In the genomic region with DNA sequence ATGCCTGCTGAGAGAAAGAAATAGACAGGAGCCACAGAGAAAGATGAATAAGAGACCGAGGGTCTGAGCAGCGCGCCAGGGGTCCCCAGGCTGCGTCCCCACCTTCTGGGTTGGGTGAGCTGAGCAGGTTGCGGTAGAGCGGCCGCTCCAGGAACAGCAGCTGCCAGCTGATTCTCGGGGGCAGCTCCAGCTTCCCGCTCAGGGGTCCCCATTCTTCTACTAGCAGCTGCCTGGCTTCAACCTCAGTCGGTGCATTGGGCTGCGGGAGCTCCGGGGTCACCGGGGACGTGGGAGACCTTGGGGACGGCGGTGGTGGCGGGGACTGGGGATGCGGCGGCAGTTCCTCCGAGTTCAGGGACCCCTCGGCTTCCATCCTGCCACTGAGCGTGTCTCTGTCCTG, we compare ENCODE assay signal across 11 mouse cellular contexts. TPM values are rescaled to one million over a fixed set of nuclear protein-coding genes. Genes with fewer than 3 reads are reported as not detected.
DNase-seq lines count a peak whose midpoint lies in the region; ATAC-seq and TF ChIP-seq lines count a peak whose summit lies in the region.
"Had no signal": no experiment of that assay in that cellular context is flagged by ENCODE, and none has a peak within 500 bp of the region (broad histone marks: within the 10 kb centered on the region; RNA-seq: fewer than 3 reads in every experiment).

No protein-coding gene starts in this region.

- no peak for TF ChIP-seq CTCF in gastrocnemius, adult 2 months (IDR thresholded peaks at IDR 0.05)
- TF ChIP-seq CTCF in testis, adult 2 months (IDR thresholded peaks at IDR 0.05; ENCODE audit: control insufficient read depth, insufficient read depth, insufficient replicate concordance, low read depth, low read length), result no peak

- peak overlapping the region; percentile 35 for H3K4me3 ChIP-seq in gastrocnemius, adult 2 months
- peak overlapping the region; percentile 20 for H3K4me3 ChIP-seq in testis, adult 2 months (ENCODE audit: control insufficient read depth, low read depth, low read length)
- 0 out of 2 replicates have a peak overlapping the region, but pooled peaks have one; percentile 4 for H3K4me3 ChIP-seq in liver, embryonic 12.5 days
- peak overlapping the region; percentile 26 for H3K4me3 ChIP-seq in stomach, embryonic 16.5 days (replicated peaks; ENCODE audit: low read length)

- 1% methylated on average over 22 of the region's 22 CpGs for WGBS in liver, embryonic 12.5 days (ENCODE audit: insufficient replicate concordance)
- 2% methylated on average over 22 of the region's 22 CpGs for WGBS in stomach, embryonic 16.5 days

- H3K27me3 ChIP-seq in testis, adult 2 months (ENCODE audit: control insufficient read depth, insufficient read depth, low read length), result peaks cover 4% of the 10 kb centered on the region
- H3K27me3 ChIP-seq in liver, embryonic 12.5 days (replicated peaks), result peaks cover 54% of the 10 kb centered on the region
- H3K27me3 ChIP-seq in stomach, embryonic 16.5 days (ENCODE audit: control insufficient read depth, insufficient read depth, low read length), result peaks cover 27% of the 10 kb centered on the region

- H3K27ac ChIP-seq in gastrocnemius, adult 2 months, result no peak overlapping the region
- H3K27ac ChIP-seq in testis, adult 2 months (ENCODE audit: control insufficient read depth, insufficient read depth, low read depth, low read length), result no peak overlapping the region
- no peak overlapping the region for H3K27ac ChIP-seq in liver, embryonic 12.5 days
- H3K27ac ChIP-seq in stomach, embryonic 16.5 days (ENCODE audit: low read length), result no peak overlapping the region

- no peak for ATAC-seq in liver, embryonic 12.5 days
- no peak for ATAC-seq in stomach, embryonic 16.5 days (ENCODE audit: insufficient read depth, low FRiP score)
- no peak for ATAC-seq in megakaryocyte progenitor cell, adult 5-6 weeks (replicated peaks; ENCODE audit: poor library complexity)

- peaks cover 31% of the 10 kb centered on the region for H3K4me1 ChIP-seq in testis, adult 2 months (ENCODE audit: control insufficient read depth, insufficient read depth, low read length)
- H3K4me1 ChIP-seq in liver, embryonic 12.5 days, result peaks cover 15% of the 10 kb centered on the region
- peaks cover 8% of the 10 kb centered on the region; the same call in 1 of the 2 replicates for H3K4me1 ChIP-seq in stomach, embryonic 16.5 days (ENCODE audit: control insufficient read depth, insufficient read depth, low read length)

- DNase-seq in gastrocnemius, adult 2 months, result no peak
- no peak for DNase-seq in gastrocnemius, postnatal 4 days (ENCODE audit: low spot score in 2 of 2)
- DNase-seq in testis, postnatal 10 days (ENCODE audit: low spot score), result no peak
- no peak for DNase-seq in adrenal gland, postnatal 4 days (ENCODE audit: low spot score in 2 of 2)
- DNase-seq: adrenal gland, postnatal 10 days; lung, adult 2 months had no signal

- H3K36me3 ChIP-seq in testis, adult 2 months (ENCODE audit: control insufficient read depth, insufficient read depth, low read length), result no peaks in the 10 kb centered on the region
- no peaks in the 10 kb centered on the region for H3K36me3 ChIP-seq in liver, embryonic 12.5 days
- no peaks in the 10 kb centered on the region for H3K36me3 ChIP-seq in stomach, embryonic 16.5 days (ENCODE audit: control insufficient read depth, insufficient read depth, low read length)

- no peaks in the 10 kb centered on the region for H3K9me3 ChIP-seq in liver, embryonic 12.5 days (replicated peaks)
- no peaks in the 10 kb centered on the region for H3K9me3 ChIP-seq in stomach, embryonic 16.5 days (replicated peaks; ENCODE audit: control insufficient read depth, low read length)

- H3K9ac ChIP-seq in liver, embryonic 12.5 days, result no peak overlapping the region
- H3K9ac ChIP-seq in stomach, embryonic 16.5 days (ENCODE audit: low read length), result peak overlapping the region; percentile 31; the same call in 1 of the 2 replicates

- peak overlapping the region; percentile 37 for H3K4me2 ChIP-seq in liver, embryonic 12.5 days
- peak overlapping the region; percentile 43 for H3K4me2 ChIP-seq in stomach, embryonic 16.5 days (ENCODE audit: low read depth, low read length)

- TF ChIP-seq POLR2A in testis, adult 2 months (IDR thresholded peaks at IDR 0.05; ENCODE audit: control insufficient read depth, low read depth, low read length), result no peak

- intact Hi-C loops in gastrocnemius, adult 2 months (cut with DNase I), result no loop called here

RNA-seq across cellular contexts. Expression of a gene that starts 0.4 kb away (rescaled TPM):
- total RNA-seq in gastrocnemius, adult 2 months (2021), result not detected
- total RNA-seq in gastrocnemius, postnatal 4 days (2021), result not detected
- 0.62 and 0.70 TPM in 2 replicates for polyA plus RNA-seq in testis, adult 2 months (2012; rRNA removed)
- not detected in 2 replicates for polyA plus RNA-seq in liver, embryonic 12.5 days (2016; fragmentation: Nextera tagmentation; extraction: Ambion mirVana)
- 19.7 and 34.8 TPM in 2 replicates for polyA plus RNA-seq in stomach, embryonic 16.5 days (2015; fragmentation: Nextera tagmentation; extraction: Ambion mirVana)
- total RNA-seq in adrenal gland, postnatal 4 days (2021), result not detected
- not detected in 2 replicates for total RNA-seq in megakaryocyte progenitor cell, adult 5-6 weeks (2015)
- not detected in 2 replicates for total RNA-seq in megakaryocyte progenitor cell, adult 5-6 weeks (2017)
- total RNA-seq: adrenal gland, postnatal 10 days; gastrocnemius, adult 18-20 months had no signal

RNA-seq across cellular contexts. Expression of a gene that starts 6.0 kb away (rescaled TPM):
- not detected for total RNA-seq in gastrocnemius, adult 2 months (2021)
- not detected for total RNA-seq in gastrocnemius, postnatal 4 days (2021)
- 0.24 and 0.31 TPM in 2 replicates for polyA plus RNA-seq in testis, adult 2 months (2012; rRNA removed)
- polyA plus RNA-seq in liver, embryonic 12.5 days (2016; fragmentation: Nextera tagmentation; extraction: Ambion mirVana), result not detected in 2 replicates
- 124 and 215 TPM in 2 replicates for polyA plus RNA-seq in stomach, embryonic 16.5 days (2015; fragmentation: Nextera tagmentation; extraction: Ambion mirVana)
- 100 to 1,000 TPM in 1 of 2 experiments, not detected in 1; 117 TPM for total RNA-seq in adrenal gland, postnatal 4 days (2021)
- not detected in 2 replicates for total RNA-seq in megakaryocyte progenitor cell, adult 5-6 weeks (2015)
- total RNA-seq in megakaryocyte progenitor cell, adult 5-6 weeks (2017), result not detected in 2 replicates
- total RNA-seq: adrenal gland, postnatal 10 days; gastrocnemius, adult 18-20 months had no signal
- polyA plus RNA-seq: lung, adult 2 months had no signal

RNA-seq across cellular contexts. Expression of a gene that starts 24.0 kb away (rescaled TPM):
- not detected for total RNA-seq in gastrocnemius, adult 2 months (2021)
- not detected for total RNA-seq in gastrocnemius, postnatal 4 days (2021)
- not detected in 2 replicates for polyA plus RNA-seq in testis, adult 2 months (2012; rRNA removed)
- not detected in 2 replicates for polyA plus RNA-seq in liver, embryonic 12.5 days (2016; fragmentation: Nextera tagmentation; extraction: Ambion mirVana)
- not detected in 2 replicates for polyA plus RNA-seq in stomach, embryonic 16.5 days (2015; fragmentation: Nextera tagmentation; extraction: Ambion mirVana)
- not detected for total RNA-seq in adrenal gland, postnatal 4 days (2021)
- not detected in 2 replicates for total RNA-seq in megakaryocyte progenitor cell, adult 5-6 weeks (2015)
- not detected in 2 replicates for total RNA-seq in megakaryocyte progenitor cell, adult 5-6 weeks (2017)
- total RNA-seq: adrenal gland, postnatal 10 days; gastrocnemius, adult 18-20 months had no signal
- polyA plus RNA-seq: lung, adult 2 months had no signal

RNA-seq across cellular contexts. Expression of a gene that starts 36.4 kb away (rescaled TPM):
- not detected for total RNA-seq in gastrocnemius, adult 2 months (2021)
- not detected for total RNA-seq in gastrocnemius, postnatal 4 days (2021)
- polyA plus RNA-seq in testis, adult 2 months (2012; rRNA removed), result not detected in 2 replicates
- not detected in 2 replicates for polyA plus RNA-seq in liver, embryonic 12.5 days (2016; fragmentation: Nextera tagmentation; extraction: Ambion mirVana)
- not detected in 2 replicates for polyA plus RNA-seq in stomach, embryonic 16.5 days (2015; fragmentation: Nextera tagmentation; extraction: Ambion mirVana)
- total RNA-seq in adrenal gland, postnatal 4 days (2021), result not detected
- not detected in 2 replicates for total RNA-seq in megakaryocyte progenitor cell, adult 5-6 weeks (2015)
- total RNA-seq in megakaryocyte progenitor cell, adult 5-6 weeks (2017), result not detected in 2 replicates
- total RNA-seq: adrenal gland, postnatal 10 days; gastrocnemius, adult 18-20 months had no signal
- polyA plus RNA-seq: lung, adult 2 months had no signal

RNA-seq across cellular contexts. Expression of a gene that starts 51.3 kb away (rescaled TPM):
- 10 to 100 TPM; 13.0 to 13.1 TPM for total RNA-seq in gastrocnemius, adult 2 months (2021)
- 10 to 100 TPM; 43.0 to 44.1 TPM for total RNA-seq in gastrocnemius, postnatal 4 days (2021)
- 234 and 246 TPM in 2 replicates for polyA plus RNA-seq in testis, adult 2 months (2012; rRNA removed)
- polyA plus RNA-seq in liver, embryonic 12.5 days (2016; fragmentation: Nextera tagmentation; extraction: Ambion mirVana), result 10.0 and 12.5 TPM in 2 replicates
- 10.9 and 11.2 TPM in 2 replicates for polyA plus RNA-seq in stomach, embryonic 16.5 days (2015; fragmentation: Nextera tagmentation; extraction: Ambion mirVana)
- 10 to 100 TPM; 56.0 to 59.0 TPM for total RNA-seq in adrenal gland, postnatal 4 days (2021)
- 20.7 TPM in 2 replicates for total RNA-seq in megakaryocyte progenitor cell, adult 5-6 weeks (2015)
- 2.7 and 4.3 TPM in 2 replicates for total RNA-seq in megakaryocyte progenitor cell, adult 5-6 weeks (2017)
